Mouse (Mus musculus) MEL (cell line): Measurements from ENCODE around the gene Eml2. TPM values are rescaled to one million over a fixed set of nuclear protein-coding genes. Genes with fewer than 3 reads are reported as not detected.

ENCODE experiments used
- DNase-seq: peaks from one replicate; pipeline ENCODE4 v3.0.0; 2011; ENCODE audit warnings: low read depth, low spot score
- H3K27ac ChIP-seq: 2 replicates; pipeline ENCODE4 v1.5.1; 2012; ENCODE audit warnings: low read depth, mild to moderate bottlenecking, control low read depth, low read length, moderate library complexity; ENCODE audit not compliant: control insufficient read depth
- H3K27me3 ChIP-seq, 2 experiments: fragments of 150-350 bp in 1 of 2; sonication (generic) in 1 of 2; 2 replicates each; pipeline ENCODE4 v1.6.1; 2012; ENCODE audit warnings: low read length in 2 of 2, mild to moderate bottlenecking in 2 of 2, improper control_type of control experiment in 1 of 2, moderate library complexity in 1 of 2; ENCODE audit not compliant: insufficient read depth in 2 of 2, control insufficient read depth in 1 of 2
- H3K36me3 ChIP-seq, 2 experiments: 2 replicates each; pipeline ENCODE4 v1.6.1; 2012 to 2014; ENCODE audit warnings: low read length in 2 of 2, improper control_type of control experiment in 1 of 2, inconsistent platforms in 1 of 2, mild to moderate bottlenecking in 1 of 2; ENCODE audit not compliant: insufficient read depth in 2 of 2, control insufficient read depth in 1 of 2
- H3K4me1 ChIP-seq, 2 experiments: fragments of 150-350 bp in 1 of 2; sonication (generic) in 1 of 2; 2 replicates each; pipeline ENCODE4 v1.6.1; 2012; ENCODE audit warnings: low read length in 2 of 2, improper control_type of control experiment in 1 of 2, mild to moderate bottlenecking in 1 of 2; ENCODE audit not compliant: insufficient read depth in 2 of 2, control insufficient read depth in 1 of 2
- H3K4me3 ChIP-seq, 2 experiments: fragments of 150-350 bp in 1 of 2; sonication (generic) in 1 of 2; 2 replicates each; pipeline ENCODE4 v1.5.1; 2012; ENCODE audit warnings: low read depth in 2 of 2, low read length in 2 of 2, mild to moderate bottlenecking in 2 of 2, moderate library complexity in 2 of 2, control low read depth in 1 of 2, improper control_type of control experiment in 1 of 2; ENCODE audit not compliant: control insufficient read depth in 1 of 2, insufficient read depth in 1 of 2
- H3K79me2 ChIP-seq: 2 replicates; pipeline ENCODE4 v1.6.1; 2012; ENCODE audit warnings: mild to moderate bottlenecking, low read length, moderate library complexity; ENCODE audit not compliant: control insufficient read depth, poor library complexity, insufficient read depth
- H3K9ac ChIP-seq: 2 replicates; pipeline ENCODE4 v1.6.1; 2012; ENCODE audit warnings: low read depth, mild to moderate bottlenecking, control low read depth, low read length, moderate library complexity; ENCODE audit not compliant: control insufficient read depth, poor library complexity, severe bottlenecking
- H3K9me3 ChIP-seq: fragments of 150-350 bp; sonication (generic); replicated peaks from 2 replicates; pipeline ENCODE4 v1.6.1; 2012; ENCODE audit warnings: mild to moderate bottlenecking, low read length, improper control_type of control experiment, moderate library complexity; ENCODE audit not compliant: insufficient read depth
- BHLHE40 ChIP-seq: IDR thresholded peaks from 2 replicates; pipeline ENCODE4 v1.6.1; 2012; ENCODE audit warnings: low read depth, mild to moderate bottlenecking, inconsistent platforms, low read length, improper control_type of control experiment, borderline replicate concordance
- CHD2 ChIP-seq: IDR thresholded peaks from 2 replicates; pipeline ENCODE4 v1.6.1; 2011; ENCODE audit warnings: low read length, improper control_type of control experiment
- E2F4 ChIP-seq: IDR thresholded peaks from 2 replicates; pipeline ENCODE4 v1.6.1; 2011; ENCODE audit warnings: low read depth, low read length, improper control_type of control experiment, borderline replicate concordance
- ELF1 ChIP-seq: IDR thresholded peaks from 2 replicates; pipeline ENCODE4 v1.6.1; 2014; ENCODE audit warnings: low read depth, mild to moderate bottlenecking, inconsistent platforms, low read length, improper control_type of control experiment, moderate library complexity
- EP300 ChIP-seq, 2 experiments: IDR thresholded peaks; 2 replicates each; pipeline ENCODE4 v1.6.1; 2011; ENCODE audit warnings: improper control_type of control experiment in 2 of 2, low read length in 2 of 2, low read depth in 1 of 2, mild to moderate bottlenecking in 1 of 2
- ETS1 ChIP-seq: IDR thresholded peaks from 2 replicates; pipeline ENCODE4 v1.6.1; 2012; ENCODE audit warnings: low read depth, mild to moderate bottlenecking, inconsistent platforms, low read length, improper control_type of control experiment, moderate library complexity
- GATA1 ChIP-seq: IDR thresholded peaks from 2 replicates; pipeline ENCODE4 v1.6.1; 2011; ENCODE audit warnings: low read depth, low read length, improper control_type of control experiment
- HCFC1 ChIP-seq: IDR thresholded peaks from 2 replicates; pipeline ENCODE4 v1.6.1; 2012; ENCODE audit warnings: low read depth, mild to moderate bottlenecking, inconsistent platforms, low read length, improper control_type of control experiment, moderate library complexity
- JUND ChIP-seq: IDR thresholded peaks from 2 replicates; pipeline ENCODE4 v1.6.1; 2011; ENCODE audit warnings: low read depth, mild to moderate bottlenecking, improper control_type of control experiment, low read length
- KAT2A ChIP-seq: conservative IDR thresholded peaks from 2 replicates; pipeline ENCODE4 v1.6.1; 2012; ENCODE audit warnings: low read depth, low read length, improper control_type of control experiment, inconsistent platforms
- MAFK ChIP-seq: IDR thresholded peaks from 2 replicates; pipeline ENCODE4 v1.6.1; 2011; ENCODE audit warnings: low read depth, mild to moderate bottlenecking, low read length, improper control_type of control experiment, borderline replicate concordance
- MAX ChIP-seq: IDR thresholded peaks from 2 replicates; pipeline ENCODE4 v1.6.1; 2011; ENCODE audit warnings: low read length, improper control_type of control experiment
- MAZ ChIP-seq: IDR thresholded peaks from 2 replicates; pipeline ENCODE4 v1.6.1; 2012; ENCODE audit warnings: low read depth, mild to moderate bottlenecking, inconsistent platforms, low read length, improper control_type of control experiment
- MEF2A ChIP-seq: IDR thresholded peaks from 2 replicates; pipeline ENCODE4 v1.6.1; 2014; ENCODE audit warnings: low read depth, mild to moderate bottlenecking, inconsistent platforms, low read length, improper control_type of control experiment; ENCODE audit not compliant: poor library complexity, insufficient replicate concordance, severe bottlenecking; ENCODE audit errors: extremely low read depth
- MXI1 ChIP-seq: IDR thresholded peaks from 2 replicates; pipeline ENCODE4 v1.6.1; 2011; ENCODE audit warnings: mild to moderate bottlenecking, low read depth, low read length, improper control_type of control experiment
- MYC ChIP-seq: IDR thresholded peaks from 2 replicates; pipeline ENCODE4 v1.6.1; 2011; ENCODE audit warnings: low read depth, mild to moderate bottlenecking, low read length, improper control_type of control experiment, moderate library complexity
- NELFE ChIP-seq: IDR thresholded peaks from 2 replicates; pipeline ENCODE4 v1.6.1; 2011; ENCODE audit warnings: low read depth, low read length, improper control_type of control experiment
- NRF1 ChIP-seq: IDR thresholded peaks from 2 replicates; pipeline ENCODE4 v1.6.1; 2014; ENCODE audit warnings: low read depth, mild to moderate bottlenecking, inconsistent platforms, low read length, improper control_type of control experiment, moderate library complexity; ENCODE audit not compliant: poor library complexity, insufficient read depth, severe bottlenecking
- POLR2A ChIP-seq, 2 experiments: IDR thresholded peaks; 2 replicates each; pipeline ENCODE4 v1.6.1; 2011 to 2012; ENCODE audit warnings: low read length in 2 of 2, mild to moderate bottlenecking in 2 of 2, control low read depth in 1 of 2, improper control_type of control experiment in 1 of 2, low read depth in 1 of 2, moderate library complexity in 1 of 2; ENCODE audit not compliant: control insufficient read depth in 1 of 2, insufficient read depth in 1 of 2, poor library complexity in 1 of 2
- POLR2AphosphoS2 ChIP-seq: IDR thresholded peaks from 2 replicates; pipeline ENCODE4 v1.6.1; 2011; ENCODE audit warnings: low read length, improper control_type of control experiment
- POLR2AphosphoS5 ChIP-seq: IDR thresholded peaks from 2 replicates; pipeline ENCODE4 v1.6.1; 2012; ENCODE audit warnings: low read depth, borderline replicate concordance, mild to moderate bottlenecking, inconsistent platforms, low read length, moderate library complexity, mixed read lengths
- RAD21 ChIP-seq: IDR thresholded peaks from 2 replicates; pipeline ENCODE4 v1.6.1; 2011; ENCODE audit warnings: mild to moderate bottlenecking, low read depth, low read length, improper control_type of control experiment
- RCOR1 ChIP-seq: IDR thresholded peaks from 2 replicates; pipeline ENCODE4 v1.6.1; 2012; ENCODE audit warnings: low read depth, mild to moderate bottlenecking, inconsistent platforms, low read length, improper control_type of control experiment
- SIN3A ChIP-seq: IDR thresholded peaks from 2 replicates; pipeline ENCODE4 v1.6.1; 2012; ENCODE audit warnings: low read length, improper control_type of control experiment, inconsistent platforms
- SMC3 ChIP-seq: IDR thresholded peaks from 2 replicates; pipeline ENCODE4 v1.6.1; 2011; ENCODE audit warnings: low read depth, low read length, improper control_type of control experiment
- TAL1 ChIP-seq: IDR thresholded peaks from 2 replicates; pipeline ENCODE4 v1.6.1; 2012; ENCODE audit warnings: mild to moderate bottlenecking, inconsistent platforms, low read length, moderate library complexity, mixed read lengths
- TBP ChIP-seq: IDR thresholded peaks from 2 replicates; pipeline ENCODE4 v1.8.0; 2011; ENCODE audit warnings: low read depth, low read length, improper control_type of control experiment
- TCF12 ChIP-seq: IDR thresholded peaks from 2 replicates; pipeline ENCODE4 v1.6.1; 2014; ENCODE audit warnings: low read depth, mild to moderate bottlenecking, inconsistent platforms, low read length, improper control_type of control experiment, moderate library complexity
- UBTF ChIP-seq: IDR thresholded peaks from 2 replicates; pipeline ENCODE4 v1.6.1; 2012; ENCODE audit warnings: low read depth, mild to moderate bottlenecking, inconsistent platforms, low read length, improper control_type of control experiment, moderate library complexity, borderline replicate concordance; ENCODE audit not compliant: insufficient read depth
- USF1 ChIP-seq: IDR thresholded peaks from 2 replicates; pipeline ENCODE4 v1.6.1; 2014; ENCODE audit warnings: low read depth, mild to moderate bottlenecking, inconsistent platforms, low read length, improper control_type of control experiment, moderate library complexity
- USF2 ChIP-seq, 2 experiments: IDR thresholded peaks; 2 replicates each; pipeline ENCODE4 v1.6.1; 2011 to 2012; ENCODE audit warnings: improper control_type of control experiment in 2 of 2, low read length in 2 of 2, borderline replicate concordance in 1 of 2, inconsistent platforms in 1 of 2, low read depth in 1 of 2, mild to moderate bottlenecking in 1 of 2; ENCODE audit not compliant: insufficient read depth in 1 of 2
- ZMIZ1 ChIP-seq: IDR thresholded peaks from 2 replicates; pipeline ENCODE4 v1.6.1; 2012; ENCODE audit warnings: low read depth, mild to moderate bottlenecking, inconsistent platforms, low read length, improper control_type of control experiment, moderate library complexity
- polyA plus RNA-seq, 2 experiments: library from polyadenylated mRNA; stranded (reverse) in 1 of 2; unstranded in 1 of 2; fragments of >175 nt in 1 of 2; fragments of >200 nt in 1 of 2; gene quantifications; 2 replicates each; pipeline versions ENCODE4 v1.2.1 to v1.2.4; 2012; ENCODE audit warnings: low replicate concordance in 2 of 2, low read depth in 1 of 2; ENCODE audit not compliant: insufficient read length in 2 of 2, insufficient read depth in 1 of 2, missing spikeins in 1 of 2
- total RNA-seq: library from RNA; depleted of rRNA; stranded (reverse); fragments of 300-350 nt; gene quantifications from 2 replicates; pipeline ENCODE4 v1.2.3, GENCODE M21; 2012

Eml2 gene
- total and polyA plus RNA-seq, 3 experiments = 22.0 to 43.6 TPM; not detected in 1

DNA sequence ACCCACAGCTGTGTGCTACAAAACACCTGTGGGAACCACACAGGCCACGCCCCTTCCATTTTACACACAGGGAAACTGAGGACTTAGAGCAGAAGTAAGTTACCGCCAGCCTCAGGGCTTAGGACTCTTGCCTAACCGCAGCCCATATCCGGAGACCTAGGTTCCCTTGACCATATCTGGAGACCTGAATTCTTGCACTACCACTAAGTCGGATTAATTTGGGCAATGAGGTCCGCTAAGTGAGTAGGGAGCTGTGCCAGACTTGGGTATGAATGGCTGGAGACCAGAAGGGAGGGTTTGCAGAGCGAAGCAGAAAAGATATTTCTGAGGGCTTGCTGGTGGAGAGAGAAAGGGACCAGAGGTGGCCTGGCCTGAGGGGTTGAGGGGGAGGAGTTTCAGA, 38.1 kb downstream of the Eml2 start:
- no peak for TF ChIP-seq RAD21
- H3K27me3 ChIP-seq = no peaks in the 10 kb centered on the region
- H3K9me3 ChIP-seq = no peaks in the 10 kb centered on the region
- peaks cover 0 to 17% of the 10 kb centered on the region in 2 experiments; a peak in 2 of 4 replicates for H3K36me3 ChIP-seq
- H3K4me3 ChIP-seq = no peak overlapping the region
- no peaks in the 10 kb centered on the region for H3K79me2 ChIP-seq
- no peak overlapping the region for H3K27ac ChIP-seq
- no peak for DNase-seq
- no peak overlapping the region for H3K9ac ChIP-seq
- H3K4me1 ChIP-seq = peaks cover 4 to 32% of the 10 kb centered on the region in 2 experiments

GRCm38 (mm10) chr7:19214940-19215339, 38.7 kb downstream of the Eml2 start:
- Histone ChIP-seq H3K36me3 (peaks cover 0 to 17% of the 10 kb centered on the region in 2 experiments; a peak in 2 of 4 replicates), H3K4me3 (peak overlapping the region; percentile 22 to 58; a peak in 3 of 4 replicates), H3K27ac (peak overlapping the region; percentile 19; the same call in 1 of the 2 replicates), H3K4me1 (peaks cover 4 to 32% of the 10 kb centered on the region in 2 experiments), H3K9me3 (no peaks in the 10 kb centered on the region), H3K79me2 (no peaks in the 10 kb centered on the region), H3K9ac (peak overlapping the region; percentile 41), H3K27me3 (no peaks in the 10 kb centered on the region)
- DNase-seq = peak; percentile 71
- TF ChIP-seq NRF1 (no peak), POLR2AphosphoS2 (no peak), EP300 (IDR thresholded peaks at IDR 0.05; ENCODE audit: low read depth in 1 of 2, low read length in 2 of 2) (peak in 1 of 2 experiments; percentile 24; a peak in 1 of 4 replicates), TAL1 (no peak), HCFC1 (no peak), POLR2A (IDR thresholded peaks at IDR 0.05; ENCODE audit: control insufficient read depth in 1 of 2, insufficient read depth in 1 of 2, low read depth in 1 of 2, low read length in 2 of 2, poor library complexity in 1 of 2) (no peak), ELF1 (no peak), TCF12 (no peak), SMC3 (no peak), E2F4 (no peak), BHLHE40 (no peak), MAZ (no peak), UBTF (no peak), TBP (no peak), CHD2 (no peak), MAX (no peak), MAFK (no peak), USF2 (IDR thresholded peaks at IDR 0.05; ENCODE audit: borderline replicate concordance in 1 of 2, insufficient read depth in 1 of 2, low read depth in 1 of 2, low read length in 2 of 2) (no peak), MEF2A (no peak), GATA1 (peak; percentile 82), RCOR1 (no peak), MYC (no peak), MXI1 (peak; percentile 42), KAT2A (no peak), POLR2AphosphoS5 (no peak), ZMIZ1 (no peak), SIN3A (peak; percentile 31; the same call in 1 of the 2 replicates), JUND (no peak), USF1 (no peak), ETS1 (0 out of 2 replicates have a peak, but pooled peaks have one; percentile 37), NELFE (no peak)
